Mouse (Mus musculus) stomach, postnatal 0 days (tissue): ENCODE measurements at regions not wholly inside any gene's neighbourhood (a gene's known extent, or its start where the extent isn't known, plus 50 kb on each side); places are given as distances from the start of the nearest gene placed in this dataset.
"Not testable (repeated sequence)": the region's sequence is repeated elsewhere in the genome, so short reads cannot be mapped to it uniquely, and the experiment has no call there.

Experiments used
- ATAC-seq: fragments of 200-750 bp; cut with Nextera tagmentation; 2 replicates; pipeline ENCODE4 v1.8.0; 2017; ENCODE audit not compliant: low FRiP score, low TSS enrichment
- DNase-seq: peaks from one replicate; pipeline ENCODE4 v3.0.0-alpha.2; 2016; ENCODE audit warnings: low spot score
- H3K27ac ChIP-seq: fragments of 300-500 bp; sonication (generic); replicated peaks from 2 replicates; pipeline ENCODE4 v1.5.1; 2014; ENCODE audit warnings: mild to moderate bottlenecking, control low read depth
- H3K27me3 ChIP-seq: fragments of 300-500 bp; sonication (generic); 2 replicates; pipeline ENCODE4 v1.6.1; 2014; ENCODE audit warnings: low read length; ENCODE audit not compliant: control insufficient read depth, insufficient read depth
- H3K36me3 ChIP-seq: fragments of 300-500 bp; sonication (generic); 2 replicates; pipeline ENCODE4 v1.6.1; 2014; ENCODE audit warnings: low read length, mixed read lengths; ENCODE audit not compliant: control insufficient read depth, insufficient read depth
- H3K4me1 ChIP-seq: fragments of 300-500 bp; sonication (generic); replicated peaks from 2 replicates; pipeline ENCODE4 v1.6.1; 2014; ENCODE audit warnings: antibody characterized with exemption; ENCODE audit not compliant: control insufficient read depth, insufficient read depth
- H3K4me2 ChIP-seq: fragments of 300-500 bp; sonication (generic); replicated peaks from 2 replicates; pipeline ENCODE4 v1.6.1; 2014; ENCODE audit warnings: low read depth, mild to moderate bottlenecking, control low read depth, moderate library complexity
- H3K4me3 ChIP-seq: fragments of 300-500 bp; sonication (generic); 2 replicates; pipeline ENCODE4 v1.5.1; 2014; ENCODE audit warnings: low read depth, low read length, control low read depth
- H3K9ac ChIP-seq: fragments of 300-500 bp; sonication (generic); 2 replicates; pipeline ENCODE4 v1.6.1; 2014; ENCODE audit warnings: mild to moderate bottlenecking, low read length, control low read depth, mixed read lengths
- H3K9me3 ChIP-seq: fragments of 300-500 bp; sonication (generic); 2 replicates; pipeline ENCODE4 v1.6.1; 2016; ENCODE audit warnings: low read length; ENCODE audit not compliant: control insufficient read depth
- CTCF ChIP-seq: IDR thresholded peaks from 2 replicates; pipeline ENCODE4 v1.5.1; 2016; ENCODE audit warnings: antibody characterized with exemption, low read depth, mild to moderate bottlenecking, moderate library complexity
- EP300 ChIP-seq: optimal IDR thresholded peaks from 2 replicates; pipeline ENCODE3; 2016; ENCODE audit warnings: antibody characterized with exemption
- WGBS: fragments of 180-500 bp; shearing (Covaris S2); extraction: QIAGEN DNeasy Blood & Tissue Kit; methylation state at CpG from one replicate; pipeline ENCODE4 v1.1.7; 2014; 5-methylcytosine and 5-hydroxymethylcytosine counted together

- no peaks in the 10 kb centered on the region for H3K27me3 ChIP-seq
- no peak overlapping the region for H3K27ac ChIP-seq
- no peak for DNase-seq
- TF ChIP-seq CTCF = no peak
- TF ChIP-seq EP300 = no peak
- WGBS = 79% methylated on average over 2 of the region's 2 CpGs
- H3K9me3 ChIP-seq = no peaks in the 10 kb centered on the region
- no peaks in the 10 kb centered on the region for H3K4me1 ChIP-seq
- no peaks in the 10 kb centered on the region for H3K36me3 ChIP-seq
- H3K9ac ChIP-seq = no peak overlapping the region
- no peak for ATAC-seq
- H3K4me3 ChIP-seq = no peak overlapping the region
- no peak overlapping the region for H3K4me2 ChIP-seq
These were observed 4763.5 kb upstream of the Gm7489 start for GRCm38 (mm10) chr15:49121202-49121601.

GRCm38 (mm10) chr15:49146430-49146829 is 4738.3 kb upstream of the Gm7489 start:
- no peak overlapping the region for H3K4me3 ChIP-seq
- H3K4me1 ChIP-seq = no peaks in the 10 kb centered on the region
- ATAC-seq (no peak), DNase-seq (no peak)
- H3K27ac ChIP-seq = no peak overlapping the region
- 51% methylated on average over 1 of the region's 1 CpGs for WGBS
- H3K9me3 ChIP-seq = no peaks in the 10 kb centered on the region
- TF ChIP-seq EP300 = no peak
- TF ChIP-seq CTCF = no peak
- no peaks in the 10 kb centered on the region for H3K27me3 ChIP-seq
- H3K9ac ChIP-seq = no peak overlapping the region
- H3K4me2 ChIP-seq = no peak overlapping the region
- H3K36me3 ChIP-seq = no peaks in the 10 kb centered on the region

GRCm38 (mm10) chr15:49151998-49152397 is 4732.7 kb upstream of the Gm7489 start:
- Histone ChIP-seq H3K4me1 (no peaks in the 10 kb centered on the region), H3K9ac (no peak overlapping the region), H3K4me2 (no peak overlapping the region), H3K27me3 (no peaks in the 10 kb centered on the region), H3K9me3 (no peaks in the 10 kb centered on the region), H3K36me3 (no peaks in the 10 kb centered on the region), H3K4me3 (no peak overlapping the region), H3K27ac (no peak overlapping the region)
- no peak for DNase-seq
- ATAC-seq = no peak
- TF ChIP-seq CTCF = no peak
- no peak for TF ChIP-seq EP300

DNA sequence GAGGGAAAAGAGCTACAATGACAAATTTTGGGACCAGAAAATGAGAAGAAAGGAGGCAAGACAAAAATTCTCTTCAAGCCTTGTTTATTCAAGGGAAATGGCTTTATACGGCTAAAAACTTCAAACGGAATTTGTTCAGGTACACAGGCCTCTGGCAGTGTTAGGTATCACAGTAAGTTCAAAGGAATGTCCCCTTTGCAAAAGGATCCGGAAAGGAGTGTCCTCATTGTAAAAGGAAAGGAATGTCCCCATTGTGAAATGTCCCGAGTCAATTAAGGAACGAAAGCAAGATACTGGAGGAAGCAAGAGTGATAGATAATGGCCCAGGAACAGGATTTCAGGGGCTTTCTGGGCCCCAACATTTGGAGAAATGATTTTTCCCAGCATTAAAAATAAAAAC is 4730.7 kb upstream of the Gm7489 start:
- H3K27ac ChIP-seq = no peak overlapping the region
- H3K4me3 ChIP-seq = no peak overlapping the region
- H3K36me3 ChIP-seq = no peaks in the 10 kb centered on the region
- no peak for DNase-seq
- H3K4me1 ChIP-seq = no peaks in the 10 kb centered on the region
- H3K4me2 ChIP-seq = no peak overlapping the region
- TF ChIP-seq EP300 = no peak
- no peak for TF ChIP-seq CTCF
- 60% methylated on average over 5 of the region's 5 CpGs for WGBS
- H3K27me3 ChIP-seq = no peaks in the 10 kb centered on the region
- H3K9ac ChIP-seq = no peak overlapping the region
- no peak for ATAC-seq
- no peaks in the 10 kb centered on the region for H3K9me3 ChIP-seq

GRCm38 (mm10) chr15:49191474-49191873 is 4693.2 kb upstream of the Gm7489 start:
- no peak overlapping the region for H3K27ac ChIP-seq
- no peaks in the 10 kb centered on the region for H3K36me3 ChIP-seq
- TF ChIP-seq EP300 (no peak), CTCF (no peak)
- DNase-seq (no peak), ATAC-seq (no peak)
- no peak overlapping the region for H3K4me3 ChIP-seq
- H3K9me3 ChIP-seq = no peaks in the 10 kb centered on the region
- H3K9ac ChIP-seq = no peak overlapping the region
- no peak overlapping the region for H3K4me2 ChIP-seq
- 64% methylated on average over 2 of the region's 2 CpGs for WGBS
- H3K4me1 ChIP-seq = no peaks in the 10 kb centered on the region
- no peaks in the 10 kb centered on the region for H3K27me3 ChIP-seq

DNA sequence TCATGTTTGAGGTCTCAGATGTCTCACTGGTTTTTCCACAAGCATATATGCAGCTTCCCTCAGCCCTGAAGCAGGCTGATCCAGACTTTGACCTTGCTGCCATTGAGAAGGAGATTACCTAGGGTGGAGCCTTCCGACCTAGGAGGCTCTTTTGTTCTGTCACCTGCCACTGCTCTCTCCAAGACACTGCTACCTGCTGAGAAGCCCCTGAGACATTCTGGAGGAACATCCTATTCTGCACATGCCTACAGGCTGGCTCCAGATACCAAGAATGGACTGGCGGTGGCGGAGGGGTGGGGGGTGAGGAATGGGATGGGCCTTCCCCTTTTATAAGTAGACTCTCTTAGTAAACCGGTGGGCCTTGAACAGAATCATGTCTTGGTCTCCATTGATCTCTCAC is 4692.1 kb upstream of the Gm7489 start:
- not testable (repeated sequence) for H3K4me1 ChIP-seq, H3K27ac ChIP-seq, H3K9ac ChIP-seq, H3K27me3 ChIP-seq, DNase-seq, H3K9me3 ChIP-seq, H3K4me3 ChIP-seq, ATAC-seq, H3K36me3 ChIP-seq, H3K4me2 ChIP-seq
- 73% methylated on average over 4 of the region's 4 CpGs for WGBS
